Mouse (Mus musculus) ES-Bruce4 (cell line): Measurements from ENCODE around the gene Scgn.

Experiments
- CTCF ChIP-seq: IDR thresholded peaks from one replicate; pipeline ENCODE4 v1.8.1; 2011; ENCODE audit warnings: low read depth, low read length
- EP300 ChIP-seq: IDR thresholded peaks from 2 replicates; pipeline ENCODE4 v1.6.1; 2011; ENCODE audit warnings: low read depth, low read length; ENCODE audit not compliant: insufficient read depth
- POLR2A ChIP-seq: IDR thresholded peaks from one replicate; pipeline ENCODE4 v1.8.1; 2011; ENCODE audit warnings: low read length; ENCODE audit not compliant: insufficient read depth

DNA sequence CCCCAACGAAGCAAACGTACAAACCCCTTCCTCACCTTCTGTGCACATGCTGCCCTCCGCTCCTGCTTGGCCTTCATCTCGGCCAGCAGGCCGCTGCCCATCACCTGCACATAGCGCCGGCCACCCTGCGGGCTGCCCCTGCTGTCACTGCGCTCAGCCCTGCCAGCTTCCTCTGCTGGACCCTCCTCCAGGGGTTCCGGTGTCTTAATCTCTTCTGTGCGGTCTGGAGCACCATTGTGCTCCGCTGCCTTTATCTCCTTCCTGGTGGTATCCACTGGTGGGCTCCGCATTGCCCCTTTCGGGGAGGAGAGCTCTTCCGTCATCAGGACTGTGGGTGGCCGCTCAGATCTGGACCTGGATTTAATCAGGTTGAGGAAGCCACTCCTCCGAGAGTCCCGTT lies 45.1 kb upstream of the Scgn start:
- no peak for TF ChIP-seq CTCF
- TF ChIP-seq POLR2A, result no peak
- TF ChIP-seq EP300, result no peak
